Mouse (Mus musculus) right cerebral cortex, postnatal 10 days (tissue): ENCODE data around the gene Pnmt.
A peak's percentile ranks its signal among the peaks of the same experiment; 100 is the strongest.

Experiments
- DNase-seq, 2 experiments: peaks; one replicate each; pipeline ENCODE4 v3.0.0; 2021; ENCODE audit warnings: low spot score in 2 of 2

Pnmt gene

DNA sequence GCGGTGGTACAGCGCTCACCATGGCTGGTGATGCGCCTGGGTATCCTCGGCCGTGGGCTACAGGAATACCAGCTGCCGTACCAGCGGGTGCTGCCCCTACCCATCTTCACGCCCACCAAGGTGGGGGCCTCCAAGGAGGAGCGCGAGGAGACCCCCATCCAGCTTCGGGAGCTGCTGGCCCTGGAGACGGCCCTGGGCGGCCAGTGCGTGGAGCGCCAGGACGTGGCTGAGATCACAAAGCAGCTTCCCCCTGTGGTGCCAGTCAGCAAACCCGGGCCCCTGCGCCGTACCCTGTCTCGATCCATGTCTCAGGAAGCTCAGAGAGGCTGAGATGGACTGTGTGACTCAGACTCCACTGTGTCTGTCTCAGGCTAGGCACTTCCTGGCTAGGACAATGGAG, 2.0 kb upstream of the Pnmt start:
- DNase-seq: no peak

DNA sequence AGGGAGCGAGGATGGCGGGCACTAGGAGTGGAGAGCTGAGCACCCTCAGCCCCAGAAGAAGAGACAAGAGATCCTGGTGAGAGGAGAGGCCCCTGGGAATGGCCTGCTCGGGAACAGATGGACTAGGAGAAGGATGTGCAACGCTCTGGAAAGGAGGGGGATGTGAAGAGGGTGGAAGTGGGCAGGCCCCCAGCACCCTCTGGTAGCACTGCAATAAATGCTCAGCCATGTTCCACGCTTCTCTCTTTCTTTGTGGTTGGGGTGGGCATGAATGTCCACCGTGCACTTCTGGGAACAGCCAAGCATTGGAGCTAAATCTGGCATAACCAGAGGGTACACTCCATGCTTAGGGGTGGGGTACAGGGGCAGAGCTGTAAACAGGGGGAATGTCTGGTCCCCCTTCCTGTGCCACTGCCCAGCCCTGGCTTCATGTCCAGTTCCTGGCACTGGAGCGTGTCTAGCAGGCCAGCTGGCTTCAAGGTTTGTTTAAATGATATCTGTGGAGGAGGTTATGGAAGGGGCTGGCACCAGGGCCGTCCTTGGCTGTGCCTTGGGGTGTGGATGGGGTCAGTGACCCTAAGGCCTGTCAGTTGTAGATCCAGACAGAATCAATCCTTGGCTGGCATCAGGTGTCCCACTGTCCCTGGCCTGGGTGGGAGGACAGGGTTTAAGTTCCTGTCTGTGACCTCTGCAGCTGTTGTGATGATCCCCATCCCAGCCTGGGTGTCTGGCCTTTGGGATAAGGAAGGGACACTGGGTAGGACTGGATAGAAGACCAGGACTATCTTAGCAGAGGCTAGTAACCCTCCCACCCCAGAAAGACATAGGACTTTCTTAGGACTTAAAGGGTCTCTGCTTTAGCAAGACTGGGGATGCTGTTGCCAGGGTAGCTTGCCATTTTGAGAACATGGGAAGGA, 1.3 kb upstream of the Pnmt start:
- DNase-seq: no peak

DNA sequence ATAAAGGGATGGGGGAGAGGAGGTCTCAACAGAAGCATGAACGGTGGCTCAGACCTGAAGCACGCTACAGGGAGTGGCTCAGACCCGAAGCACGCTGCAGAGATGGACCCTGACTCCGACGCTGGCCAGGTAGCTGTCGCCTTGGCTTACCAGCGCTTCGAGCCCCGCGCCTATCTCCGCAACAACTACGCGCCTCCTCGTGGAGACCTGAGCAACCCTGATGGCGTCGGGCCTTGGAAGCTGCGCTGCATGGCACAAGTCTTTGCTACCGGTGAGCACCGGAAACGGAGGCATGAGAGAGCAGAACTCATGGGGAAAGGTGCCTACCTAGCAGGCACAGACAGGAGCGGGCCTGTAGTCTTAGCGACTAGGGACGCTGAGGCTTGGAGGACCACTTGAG, 346 bp downstream of the Pnmt start:
- DNase-seq: no peak

DNA sequence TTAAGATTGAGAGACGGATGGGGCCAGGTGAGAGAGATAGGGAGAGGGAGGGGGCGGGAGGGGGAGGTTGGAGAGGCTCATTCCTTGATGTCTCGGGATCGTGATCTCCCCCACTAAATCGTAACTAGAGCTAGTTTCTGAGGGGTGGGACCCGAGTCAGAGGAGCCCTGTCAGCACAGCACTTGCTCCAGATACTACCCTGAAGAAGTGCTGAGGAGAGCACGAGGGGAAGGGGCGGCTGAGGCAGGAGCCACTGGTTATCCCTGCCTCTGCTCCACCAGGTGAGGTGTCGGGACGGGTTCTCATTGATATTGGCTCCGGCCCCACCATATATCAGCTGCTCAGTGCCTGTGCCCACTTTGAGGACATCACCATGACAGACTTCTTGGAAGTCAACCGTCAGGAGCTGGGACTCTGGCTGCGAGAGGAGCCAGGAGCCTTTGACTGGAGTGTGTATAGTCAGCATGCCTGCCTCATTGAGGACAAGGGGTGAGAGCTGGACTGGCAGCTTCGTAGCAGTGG, 867 bp downstream of the Pnmt start:
- no peak for DNase-seq

DNA sequence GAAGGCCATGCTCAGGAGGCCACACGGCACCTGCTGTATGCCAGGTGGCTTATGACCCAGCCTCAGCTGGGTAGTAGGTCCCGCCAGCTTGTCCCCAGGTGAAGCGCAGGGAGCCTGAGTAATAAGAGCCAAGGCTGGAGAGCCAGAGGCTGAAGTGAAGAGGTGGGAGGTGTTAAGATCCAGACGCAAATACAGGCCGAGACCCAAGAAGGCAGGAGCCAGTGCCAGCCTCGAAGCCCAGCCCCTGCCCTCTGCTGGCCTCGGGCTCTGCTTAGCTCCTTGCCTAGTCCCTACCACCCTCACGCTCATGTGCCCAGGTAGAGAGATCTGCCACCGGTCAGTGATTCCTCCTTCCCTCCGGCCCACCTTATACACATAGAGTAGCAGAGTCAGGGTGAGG, 2.0 kb downstream of the Pnmt start:
- DNase-seq: no peak

DNA sequence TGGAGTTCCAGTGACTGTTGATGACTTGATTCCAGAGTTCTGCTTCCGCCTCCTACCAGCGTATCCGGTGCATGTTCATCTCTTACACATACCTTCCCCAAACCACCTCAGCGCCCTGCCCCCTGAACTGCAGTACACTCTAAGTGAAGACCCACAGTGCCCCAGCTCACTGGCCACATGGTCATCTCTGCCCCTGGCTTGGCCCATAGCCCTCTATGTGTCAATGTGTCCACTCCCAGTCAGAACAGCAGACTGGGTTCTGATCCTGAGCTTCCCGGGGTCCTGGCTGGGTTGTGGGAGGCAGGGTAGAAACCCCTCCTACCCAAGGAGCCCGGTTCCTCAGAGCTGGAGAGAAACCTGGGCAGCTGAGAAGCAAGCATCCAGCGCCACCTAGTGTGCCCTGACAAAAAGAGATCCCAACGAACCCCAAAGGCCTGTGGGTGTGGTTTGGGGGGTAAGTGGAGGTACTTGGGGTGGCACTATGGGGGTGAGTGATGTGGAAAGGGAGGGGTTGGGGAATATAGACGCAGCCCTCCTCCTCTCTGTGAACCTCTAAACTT, 3.1 kb downstream of the Pnmt start:
- peak; percentile 73 to 82 for DNase-seq

DNA sequence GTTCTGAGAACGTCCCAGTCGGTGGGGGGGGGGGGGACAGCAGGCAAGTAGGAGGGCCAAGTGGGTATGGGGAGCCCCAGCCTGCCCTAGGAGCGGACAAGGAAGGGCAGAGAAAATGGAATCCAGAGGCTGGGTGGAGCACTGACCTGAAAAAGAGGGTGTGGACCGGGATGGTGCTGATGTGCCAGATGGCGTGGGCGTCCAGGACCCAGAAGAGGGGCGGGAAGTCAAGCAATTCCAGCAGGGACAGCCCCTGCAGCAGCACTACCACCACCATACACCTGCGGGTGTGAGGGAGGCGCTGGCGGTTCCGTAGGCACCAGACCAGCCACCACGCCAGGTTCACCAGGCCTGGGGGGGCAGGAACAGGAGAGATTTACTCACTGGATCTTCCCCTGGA, 3.9 kb downstream of the Pnmt start:
- DNase-seq: peak in 1 of 2 experiments; percentile 28

DNA sequence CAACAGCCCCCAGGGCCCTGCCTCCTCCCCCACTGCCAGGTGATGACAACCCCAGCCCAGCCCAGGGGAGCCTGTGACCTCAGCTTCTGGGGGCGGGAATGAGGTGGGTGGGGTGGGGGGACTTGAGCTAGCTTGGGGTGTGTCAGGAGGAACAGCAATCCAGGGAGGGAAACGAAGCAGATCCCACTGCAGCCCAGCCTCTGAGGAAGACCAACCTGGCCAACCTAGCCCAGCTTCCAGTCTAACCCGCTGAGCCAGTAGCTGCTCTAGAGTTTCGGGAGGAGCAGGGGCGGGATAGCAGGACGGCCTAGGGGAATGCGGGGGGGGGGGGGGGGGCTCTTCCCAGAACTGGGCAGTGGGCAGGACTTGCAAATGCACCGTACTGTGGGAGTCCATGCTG, 5.8 kb downstream of the Pnmt start:
- DNase-seq: no peak

DNA sequence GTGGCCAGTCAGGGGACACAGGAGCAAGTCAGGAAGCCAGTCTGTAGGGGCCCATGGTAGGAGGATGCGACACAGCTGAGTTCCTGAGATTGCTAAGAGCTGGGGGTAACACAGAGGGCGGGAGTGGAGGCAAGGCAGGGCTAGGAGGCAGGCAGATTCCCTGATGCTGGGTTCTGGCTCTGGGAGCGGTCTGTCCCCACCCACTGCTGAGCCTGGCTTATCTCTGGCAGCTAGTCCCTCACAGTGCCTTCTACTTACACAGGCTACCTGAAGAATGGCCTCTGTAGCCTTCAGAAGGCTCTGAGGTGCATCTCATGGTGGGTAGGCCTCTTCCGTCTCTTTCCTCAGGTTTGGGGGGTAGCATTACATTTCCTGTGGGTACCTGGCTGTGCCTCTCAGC, 6.4 kb downstream of the Pnmt start:
- DNase-seq: no peak

DNA sequence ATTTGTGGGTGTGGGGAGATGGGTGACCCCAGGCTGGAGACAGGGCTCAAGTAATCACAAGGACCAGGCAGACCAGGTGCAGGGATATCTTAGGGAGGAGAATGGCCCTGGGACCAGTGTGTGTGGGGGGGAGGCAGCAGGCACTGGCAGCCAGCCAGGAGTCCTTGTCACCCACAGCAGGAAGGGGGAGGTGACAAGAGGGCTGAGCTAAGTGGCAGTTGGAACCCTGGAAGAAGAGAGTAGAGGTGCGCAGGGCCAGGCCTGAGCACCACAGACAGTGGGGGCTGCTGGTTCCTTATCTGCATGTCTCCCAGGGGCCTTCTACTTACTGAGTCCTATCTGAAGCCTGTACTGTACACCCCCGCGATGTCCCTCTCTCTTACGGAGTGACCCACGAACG, 7.1 kb downstream of the Pnmt start:
- DNase-seq: peak in 1 of 2 experiments; percentile 29

DNA sequence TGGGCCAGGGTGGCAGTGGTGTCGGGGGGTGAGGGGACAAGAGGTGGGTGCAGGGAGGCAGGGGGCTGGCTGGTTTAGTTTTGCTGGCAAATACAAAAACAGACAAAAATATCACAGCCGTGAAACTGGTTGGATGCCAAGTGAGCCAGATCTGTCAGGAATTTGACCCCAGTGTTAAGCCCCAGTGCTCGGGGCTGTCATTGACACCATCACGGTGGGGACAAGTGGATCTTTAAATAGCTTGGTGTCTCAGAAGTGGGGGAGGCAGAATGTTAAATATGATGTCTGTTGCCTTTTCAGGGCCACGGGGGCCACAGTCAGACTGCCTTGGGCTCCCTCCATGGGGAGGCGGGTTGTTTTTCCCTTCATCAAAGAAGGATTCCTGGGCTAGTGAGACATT, 8.1 kb downstream of the Pnmt start:
- DNase-seq: no peak

DNA sequence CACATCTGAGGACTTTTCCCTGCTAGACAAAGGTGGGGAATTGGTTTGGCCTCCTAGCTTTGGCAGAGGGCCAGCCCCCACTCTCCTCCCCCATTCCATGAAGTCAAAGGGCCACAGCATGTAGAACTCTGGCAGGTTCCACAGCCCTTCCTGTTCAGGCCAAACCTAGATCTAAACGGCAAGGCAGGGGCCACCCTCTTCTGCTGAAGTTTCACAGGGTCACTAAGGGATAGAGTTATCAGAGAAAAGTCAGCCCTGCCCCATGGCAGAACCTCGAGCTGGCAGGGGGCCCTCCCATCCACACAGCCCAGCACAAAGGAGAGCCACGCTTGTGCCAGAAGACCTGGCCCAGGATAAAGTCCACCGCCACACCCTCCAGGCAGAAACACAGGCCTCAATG, 8.8 kb downstream of the Pnmt start:
- DNase-seq: no peak

DNA sequence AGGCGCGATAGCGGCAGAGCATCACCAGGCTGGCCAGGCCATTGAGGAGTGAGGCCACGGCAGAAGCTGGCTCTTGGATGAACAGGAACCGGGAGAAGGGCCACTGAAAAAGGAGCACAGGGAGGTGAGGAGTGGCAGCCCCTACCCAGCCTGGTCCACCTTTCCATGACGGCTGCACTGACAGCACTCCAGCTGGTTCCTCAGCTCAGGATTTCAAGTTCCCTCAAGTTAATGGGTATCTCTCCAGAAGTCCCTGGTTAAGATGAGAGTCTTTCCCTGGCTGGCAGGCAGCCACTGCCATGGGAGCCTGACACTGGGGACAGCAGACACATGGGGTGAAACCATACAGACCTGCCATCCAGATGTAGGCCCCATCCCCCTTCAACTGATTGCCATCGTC, 11.7 kb downstream of the Pnmt start:
- peak in 1 of 2 experiments; percentile 25 for DNase-seq

DNA sequence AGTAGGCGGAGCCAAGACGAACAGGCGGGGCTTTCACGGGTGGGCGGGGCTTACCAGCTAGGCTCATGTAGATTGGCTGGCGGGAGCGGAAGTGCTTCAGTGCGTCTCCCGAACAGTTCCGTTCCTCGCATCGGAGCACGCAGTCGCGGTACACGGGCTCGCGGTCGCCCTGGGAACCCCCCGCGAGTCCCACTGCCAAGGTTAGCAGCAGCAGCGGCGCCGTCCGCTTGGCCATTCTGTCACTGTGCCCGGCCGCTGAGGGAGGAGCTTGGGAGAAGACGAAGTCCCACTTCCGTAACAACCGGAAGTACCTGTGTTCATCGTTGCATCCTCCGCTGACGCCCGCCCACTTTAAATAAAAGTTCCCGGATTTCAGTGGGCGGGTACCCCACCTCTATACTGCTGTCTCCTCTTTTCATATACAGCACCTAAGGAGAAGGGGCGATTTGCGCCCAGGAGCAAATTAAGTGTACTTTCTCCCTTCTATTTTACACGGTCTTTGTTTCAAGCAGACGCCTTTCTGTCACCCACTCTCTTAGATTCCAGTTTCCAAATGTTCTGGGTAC, 14.0 kb downstream of the Pnmt start, which contains the start of gene Pgap3:
Pgap3 (minus strand) TSS at position 330 of the 566 bp plus-strand sequence.
- peak; percentile 94 for DNase-seq

DNA sequence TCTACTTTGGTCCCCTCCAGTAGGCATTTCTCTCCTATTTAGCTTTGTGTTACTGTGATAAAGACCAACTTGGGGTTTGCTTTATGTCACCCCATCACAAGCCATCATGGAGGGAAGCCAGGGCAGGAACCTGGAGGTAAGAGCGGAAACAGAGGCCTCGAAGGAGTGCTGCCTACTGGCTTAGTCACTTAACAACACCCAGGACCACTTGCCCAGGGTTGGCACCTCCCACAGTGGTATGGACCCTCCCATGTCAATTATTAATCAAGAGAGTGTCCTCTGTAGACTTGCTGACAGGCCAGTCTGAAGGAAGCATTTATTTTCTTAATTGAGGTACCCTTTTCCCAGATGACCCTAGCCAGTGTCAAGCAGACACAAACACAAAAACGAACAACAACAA, 14.6 kb downstream of the Pnmt start:
- no peak for DNase-seq

DNA sequence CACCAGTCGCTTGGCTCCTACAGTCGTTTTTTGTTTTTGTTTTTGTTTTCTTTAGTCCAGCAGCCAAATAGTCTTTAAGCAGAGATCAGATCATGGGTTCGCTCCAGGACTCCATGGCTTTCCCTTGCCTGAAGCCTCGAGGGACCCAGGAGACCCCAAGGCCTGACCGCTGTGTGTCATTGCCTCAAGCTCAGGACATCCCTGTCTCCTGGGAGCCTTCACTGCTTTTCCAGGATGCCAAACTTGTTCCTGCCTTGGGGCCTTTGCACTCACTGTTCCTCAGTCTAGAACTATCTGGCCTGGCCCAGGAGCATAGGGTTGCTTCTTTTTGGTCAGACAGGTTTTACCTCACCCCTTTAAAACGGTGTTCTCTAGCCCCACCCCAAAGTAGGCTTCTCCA, 20.4 kb downstream of the Pnmt start:
- no peak for DNase-seq

DNA sequence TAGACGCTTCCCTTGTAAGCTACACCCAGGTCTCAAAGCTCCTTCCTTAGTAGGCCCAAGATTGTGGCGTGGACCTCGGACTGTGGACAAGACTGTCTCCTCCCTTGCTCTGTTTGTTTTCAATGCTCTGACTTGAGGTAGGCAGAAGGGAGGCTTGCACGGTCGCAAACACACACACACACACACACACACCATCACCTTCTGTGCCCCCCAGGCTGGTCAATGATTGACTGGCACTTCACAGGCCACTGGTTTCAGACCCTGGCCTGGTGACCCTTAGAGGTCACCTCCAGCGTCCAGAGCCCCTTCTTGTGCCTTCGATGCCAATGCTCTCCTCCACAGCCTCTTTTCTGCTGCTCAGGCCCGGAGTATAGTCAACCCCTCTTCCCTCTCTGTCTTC, 22.6 kb downstream of the Pnmt start:
- DNase-seq: no peak

DNA sequence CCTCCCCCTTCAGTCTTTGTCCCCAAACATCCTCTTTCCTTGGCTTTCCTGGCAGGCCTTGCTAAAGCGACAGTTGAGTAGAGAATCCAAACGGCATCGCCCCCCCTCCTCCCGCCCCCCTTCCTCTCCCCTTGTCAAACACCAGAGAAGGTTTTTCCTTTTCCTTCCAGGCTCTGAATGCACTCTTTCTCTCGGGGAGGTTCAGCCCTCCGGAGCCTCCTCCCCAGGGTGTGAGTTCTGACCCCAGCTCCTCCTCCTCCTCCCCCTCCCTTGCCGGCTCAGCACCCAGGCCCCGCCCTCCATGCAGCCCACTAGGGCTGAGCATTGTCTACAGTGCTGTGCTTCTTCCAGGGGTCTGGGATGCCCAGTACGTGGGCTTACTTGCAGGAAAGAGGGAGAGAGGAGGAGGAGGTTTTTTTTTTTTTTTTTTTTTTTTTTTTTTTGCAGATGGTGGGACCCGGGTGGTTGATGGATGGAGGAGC, 23.1 kb downstream of the Pnmt start:
- DNase-seq: no peak

DNA sequence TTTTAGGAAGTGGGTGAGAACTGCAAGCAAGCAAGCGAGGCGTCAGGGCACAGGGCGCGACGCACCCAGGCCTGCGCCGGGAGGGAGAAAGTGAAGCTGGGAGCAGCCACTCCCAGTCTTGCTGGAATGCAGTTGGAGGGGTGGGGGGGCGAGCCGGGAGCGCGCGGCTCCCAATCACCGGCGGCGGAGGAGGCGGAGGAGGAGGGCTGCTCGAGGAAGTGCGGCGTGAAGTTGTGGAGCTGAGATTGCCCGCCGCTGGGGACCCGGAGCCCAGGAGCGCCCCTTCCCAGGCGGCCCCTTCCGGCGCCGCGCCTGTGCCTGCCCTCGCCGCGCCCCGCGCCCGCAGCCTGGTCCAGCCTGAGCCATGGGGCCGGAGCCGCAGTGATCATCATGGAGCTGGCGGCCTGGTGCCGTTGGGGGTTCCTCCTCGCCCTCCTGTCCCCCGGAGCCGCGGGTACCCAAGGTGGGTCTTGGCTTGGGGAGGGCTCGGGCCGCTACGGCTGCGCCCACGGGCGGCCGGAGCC, 26.1 kb downstream of the Pnmt start, which contains the start of gene Erbb2:
Erbb2 (plus strand) TSS at position 198 of the 524 bp plus-strand sequence.
- peak in 1 of 2 experiments; percentile 61 for DNase-seq

DNA sequence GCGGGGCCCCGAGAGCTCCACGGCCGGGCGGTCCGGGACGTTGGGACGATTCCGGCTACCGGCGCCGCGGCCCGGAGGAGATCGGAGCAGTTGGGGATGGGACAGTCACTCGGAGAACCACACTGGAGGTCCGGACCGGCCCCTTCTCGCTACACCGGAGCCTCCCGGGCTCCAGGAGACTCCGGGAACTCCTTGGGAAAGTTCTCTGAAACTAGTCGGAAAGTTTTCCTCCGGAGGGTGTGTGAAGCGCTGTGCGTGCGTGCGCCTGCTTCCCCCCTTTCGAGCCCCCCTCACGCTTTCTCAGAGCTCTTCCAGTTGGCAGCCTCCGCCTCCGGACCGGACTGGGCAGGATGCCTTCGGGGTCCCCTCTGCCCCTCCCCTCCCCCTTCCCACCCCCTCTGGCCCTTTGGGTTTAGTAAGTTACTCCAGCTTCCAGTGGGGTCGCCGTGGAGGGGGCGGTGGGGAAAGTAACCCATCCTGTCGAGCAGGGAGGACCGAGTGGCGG, 26.6 kb downstream of the Pnmt start:
- DNase-seq: no peak

DNA sequence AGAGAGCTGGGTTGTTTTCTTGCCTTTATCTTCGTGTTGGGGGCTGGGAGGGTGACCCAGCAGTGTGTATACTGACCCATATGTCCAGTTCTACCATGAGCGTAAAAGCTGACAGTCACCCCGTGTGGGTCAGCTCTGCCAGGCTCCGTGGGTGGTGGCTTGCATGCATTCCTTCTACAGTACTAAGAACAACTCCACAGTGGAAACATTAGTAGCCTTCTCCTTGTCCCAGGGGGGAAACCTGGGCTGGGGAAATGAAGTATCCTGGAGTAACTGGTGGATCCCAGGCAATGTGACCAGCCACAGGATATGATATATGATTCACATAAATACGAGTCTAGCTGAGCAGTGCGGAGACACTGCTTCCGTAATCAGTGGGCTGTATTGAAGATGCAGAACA, 27.5 kb downstream of the Pnmt start:
- no peak for DNase-seq

DNA sequence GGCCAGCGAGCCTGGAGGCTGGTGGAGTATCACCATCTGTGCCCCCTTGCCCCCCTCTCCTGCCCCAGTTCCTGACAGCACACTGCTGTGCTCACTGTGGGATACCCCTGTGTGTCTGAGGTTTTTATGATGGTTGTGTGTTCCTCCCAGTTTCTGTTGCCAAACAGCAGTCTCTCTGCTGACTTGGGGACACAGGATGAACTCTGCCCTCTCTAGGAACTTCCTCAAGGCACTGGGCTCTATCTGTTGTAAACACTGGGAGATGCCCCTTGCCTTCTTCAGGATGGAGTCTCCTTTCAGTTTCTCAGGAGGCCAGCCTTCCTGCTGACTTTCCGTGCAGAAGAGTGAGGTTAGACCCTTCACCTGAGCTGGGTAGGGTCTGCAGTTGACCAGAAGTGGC, 27.9 kb downstream of the Pnmt start:
- DNase-seq: no peak
